ENCODE assay signal across 19 mouse cellular contexts in the genomic region with DNA sequence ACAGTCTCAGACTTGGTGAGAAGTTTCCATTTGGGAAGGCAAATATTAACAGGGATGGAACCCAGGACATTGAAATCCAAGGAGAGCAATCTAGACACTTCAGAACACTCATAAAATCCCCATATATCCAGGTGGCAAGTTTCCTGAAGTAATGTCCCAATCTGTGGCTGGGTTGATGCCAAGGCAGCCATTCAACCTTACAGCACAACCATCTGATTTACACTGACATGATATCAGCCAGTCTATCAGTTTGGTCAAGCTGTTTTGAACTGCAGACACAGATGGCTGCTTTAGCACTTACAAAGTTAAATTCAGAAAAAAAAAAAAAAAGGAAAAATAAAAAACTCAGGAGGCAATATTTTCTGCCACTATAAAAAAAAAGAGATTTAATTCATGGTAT.
A peak's percentile ranks its signal among the peaks of the same experiment; 100 is the strongest.
DNase-seq lines count a peak whose midpoint lies in the region; ATAC-seq and TF ChIP-seq lines count a peak whose summit lies in the region.
"Had no signal": no experiment of that assay in that cellular context is flagged by ENCODE, and none has a peak within 500 bp of the region (broad histone marks: within the 10 kb centered on the region; RNA-seq: fewer than 3 reads in every experiment).

No protein-coding gene starts in this region.

- H3K4me1 ChIP-seq in forebrain, postnatal 0 days (ENCODE audit: insufficient read depth), result no peaks in the 10 kb centered on the region
- no peaks in the 10 kb centered on the region for H3K4me1 ChIP-seq in forebrain, embryonic 11.5 days (replicated peaks; ENCODE audit: control insufficient read depth, insufficient read depth, low read length)
- H3K4me1 ChIP-seq: embryonic facial prominence, embryonic 10.5 days; heart, embryonic 15.5 days; hindbrain, embryonic 10.5 days; hindbrain, embryonic 15.5 days had no signal

- H3K27me3 ChIP-seq in forebrain, postnatal 0 days (ENCODE audit: insufficient read depth, low read length), result no peaks in the 10 kb centered on the region
- H3K27me3 ChIP-seq in forebrain, embryonic 11.5 days (ENCODE audit: control insufficient read depth, insufficient read depth, low read length), result no peaks in the 10 kb centered on the region
- H3K27me3 ChIP-seq: heart, embryonic 15.5 days; hindbrain, embryonic 15.5 days had no signal

- H3K27ac ChIP-seq in forebrain, postnatal 0 days (ENCODE audit: low read depth, low read length), result no peak overlapping the region
- H3K27ac ChIP-seq in forebrain, embryonic 11.5 days (ENCODE audit: low read depth, low read length), result no peak overlapping the region
- H3K27ac ChIP-seq: embryonic facial prominence, embryonic 10.5 days; heart, adult 2 months; heart, embryonic 15.5 days; hindbrain, embryonic 10.5 days; hindbrain, embryonic 15.5 days had no signal

- no peak overlapping the region for H3K4me3 ChIP-seq in forebrain, postnatal 0 days (ENCODE audit: low read depth, low read length)
- H3K4me3 ChIP-seq in forebrain, embryonic 11.5 days (ENCODE audit: low read depth, low read length), result no peak overlapping the region
- H3K4me3 ChIP-seq: embryonic facial prominence, embryonic 10.5 days; heart, adult 2 months; heart, embryonic 15.5 days; hindbrain, embryonic 10.5 days; hindbrain, embryonic 15.5 days had no signal

- no peak overlapping the region for H3K4me2 ChIP-seq in forebrain, postnatal 0 days (ENCODE audit: low read depth)
- no peak overlapping the region for H3K4me2 ChIP-seq in forebrain, embryonic 11.5 days (ENCODE audit: low read depth, low read length, severe bottlenecking)
- H3K4me2 ChIP-seq: heart, embryonic 11.5 days; heart, embryonic 15.5 days; hindbrain, embryonic 15.5 days had no signal

- H3K36me3 ChIP-seq in forebrain, postnatal 0 days (ENCODE audit: insufficient read depth), result no peaks in the 10 kb centered on the region
- H3K36me3 ChIP-seq in forebrain, embryonic 11.5 days (ENCODE audit: control insufficient read depth, insufficient read depth, low read length), result no peaks in the 10 kb centered on the region
- H3K36me3 ChIP-seq: embryonic facial prominence, embryonic 10.5 days; heart, embryonic 15.5 days; hindbrain, embryonic 10.5 days; hindbrain, embryonic 15.5 days had no signal

- no peak for TF ChIP-seq CTCF in forebrain, postnatal 0 days (IDR thresholded peaks at IDR 0.05; ENCODE audit: low read depth)

- no peak for ATAC-seq in cerebellum, adult (ENCODE audit: insufficient number of reproducible peaks, low FRiP score, low TSS enrichment)
- peak; percentile 62 for ATAC-seq in forebrain, postnatal 0 days
- no peak for ATAC-seq in forebrain, embryonic 11.5 days (replicated peaks; ENCODE audit: low FRiP score)
- ATAC-seq: inflammation-experienced regulatory T-cells, adult 6 months; intestine, postnatal 0 days had no signal

- peak; percentile 32 to 36 for DNase-seq in cerebellum, postnatal 14 days
- DNase-seq in forebrain, postnatal 0 days, result peak; percentile 37
- DNase-seq in forebrain, embryonic 11.5 days (ENCODE audit: low spot score), result no peak
- DNase-seq in right cerebral cortex, postnatal 10 days (ENCODE audit: low spot score in 2 of 2), result peak; percentile 22 to 36
- DNase-seq in right cerebral cortex, postnatal 25 days, result no peak
- DNase-seq in heart, postnatal 10 days, result no peak
- DNase-seq: adrenal gland, postnatal 10 days; cerebellum, adult 11 months; cerebellum, adult 8-10 months; gastrocnemius, postnatal 14 days; heart, adult 2 months had no signal

- intact Hi-C loops in heart, postnatal 10 days (cut with DNase I), result no loop called here

- no peak overlapping the region for H3K9ac ChIP-seq in forebrain, postnatal 0 days
- no peak overlapping the region for H3K9ac ChIP-seq in forebrain, embryonic 11.5 days (ENCODE audit: low read length)
- H3K9ac ChIP-seq: heart, embryonic 15.5 days; hindbrain, embryonic 15.5 days had no signal

- H3K9me3 ChIP-seq in forebrain, postnatal 0 days (ENCODE audit: low read length), result no peaks in the 10 kb centered on the region
- H3K9me3 ChIP-seq in forebrain, embryonic 11.5 days (ENCODE audit: control insufficient read depth, low read length), result no peaks in the 10 kb centered on the region
- H3K9me3 ChIP-seq: embryonic facial prominence, embryonic 10.5 days; heart, embryonic 15.5 days; hindbrain, embryonic 10.5 days; hindbrain, embryonic 15.5 days had no signal

Comparison
In these comparisons a context has a peak if more than half of its experiments do, and no peak if none do; other contexts are left out.
1. DNase-seq: peak in cerebellum, postnatal 14 days (2 of 2), forebrain, postnatal 0 days (single experiment) and right cerebral cortex, postnatal 10 days (2 of 2); none in forebrain, embryonic 11.5 days (single experiment), right cerebral cortex, postnatal 25 days (single experiment) and heart, postnatal 10 days (0 of 2).